Mouse (Mus musculus): Measurements from ENCODE around the gene Exosc8. TPM values are rescaled to one million over a fixed set of nuclear protein-coding genes. Genes with fewer than 3 reads are reported as not detected.

Exosc8 gene
- polyA plus RNA-seq, 1 experiment: 35.9 TPM

- H3ac ChIP-seq (ENCODE audit: control insufficient read depth, insufficient read length): no peak overlapping the region
- TF ChIP-seq MYOG (IDR thresholded peaks at IDR 0.05; ENCODE audit: control insufficient read depth in 1 of 3, insufficient read depth in 1 of 3, insufficient read length in 2 of 3, low read depth in 2 of 3) (no peak), POLR2A (IDR thresholded peaks at IDR 0.05; ENCODE audit: insufficient read length, low read depth) (no peak), REST (IDR thresholded peaks at IDR 0.05; ENCODE audit: insufficient read depth, insufficient read length) (no peak), TCF12 (IDR thresholded peaks at IDR 0.05; ENCODE audit: insufficient read depth, poor library complexity, severe bottlenecking) (no peak), TCF3 (IDR thresholded peaks at IDR 0.05; ENCODE audit: insufficient read length, low read depth) (no peak), CEBPB (IDR thresholded peaks at IDR 0.05; ENCODE audit: insufficient read depth, poor library complexity, severe bottlenecking) (no peak), USF1 (IDR thresholded peaks at IDR 0.05; ENCODE audit: low read depth) (no peak), E2F4 (IDR thresholded peaks at IDR 0.05; ENCODE audit: insufficient read depth) (no peak), MAX (IDR thresholded peaks at IDR 0.05; ENCODE audit: low read depth) (no peak), SRF (IDR thresholded peaks at IDR 0.05; ENCODE audit: control insufficient read depth, insufficient read length, low read depth) (no peak), MYOD1 (IDR thresholded peaks at IDR 0.05; ENCODE audit: control insufficient read depth in 1 of 3, insufficient read length in 2 of 3, low read depth in 2 of 3) (no peak), POLR2AphosphoS2 (IDR thresholded peaks at IDR 0.05; ENCODE audit: insufficient read length, low read depth) (no peak)
- peaks cover 20% of the 10 kb centered on the region for H3K79me2 ChIP-seq (ENCODE audit: control insufficient read depth, insufficient read depth)
- peaks cover 35% of the 10 kb centered on the region for H3K36me3 ChIP-seq (ENCODE audit: control insufficient read depth, insufficient read depth)
- no peak overlapping the region for H3K4me2 ChIP-seq (ENCODE audit: low read depth)
- H3K27me3 ChIP-seq (ENCODE audit: control insufficient read depth, insufficient read depth, insufficient read length): no peaks in the 10 kb centered on the region
- H3K4me3 ChIP-seq: no peak overlapping the region
These were observed 3.5 kb downstream of the Exosc8 start for GRCm38 (mm10) chr3:54731626-54732150.

GRCm38 (mm10) chr3:54728100-54728499 is 7.1 kb downstream of the Exosc8 start:
- Histone ChIP-seq H3K4me2 (ENCODE audit: low read depth) (no peak overlapping the region), H3K4me3 (no peak overlapping the region), H3K36me3 (ENCODE audit: control insufficient read depth, insufficient read depth) (peaks cover 46% of the 10 kb centered on the region), H3K79me2 (ENCODE audit: control insufficient read depth, insufficient read depth) (peaks cover 5% of the 10 kb centered on the region), H3ac (ENCODE audit: control insufficient read depth, insufficient read length) (no peak overlapping the region), H3K27me3 (ENCODE audit: control insufficient read depth, insufficient read depth, insufficient read length) (no peaks in the 10 kb centered on the region)
- TF ChIP-seq USF1 (IDR thresholded peaks at IDR 0.05; ENCODE audit: low read depth): no peak
- no peak for TF ChIP-seq REST (IDR thresholded peaks at IDR 0.05; ENCODE audit: insufficient read depth, insufficient read length)

- TF ChIP-seq TCF3 (IDR thresholded peaks at IDR 0.05; ENCODE audit: insufficient read length, low read depth): no peak
- no peak for TF ChIP-seq MAX (IDR thresholded peaks at IDR 0.05; ENCODE audit: low read depth)
- no peak for TF ChIP-seq MYOD1 (IDR thresholded peaks at IDR 0.05; ENCODE audit: control insufficient read depth in 1 of 3, insufficient read length in 2 of 3, low read depth in 2 of 3)
- TF ChIP-seq SRF (IDR thresholded peaks at IDR 0.05; ENCODE audit: control insufficient read depth, insufficient read length, low read depth): no peak
- no peak for TF ChIP-seq USF1 (IDR thresholded peaks at IDR 0.05; ENCODE audit: low read depth)
- no peak for TF ChIP-seq CEBPB (IDR thresholded peaks at IDR 0.05; ENCODE audit: insufficient read depth, poor library complexity, severe bottlenecking)
- no peak for TF ChIP-seq POLR2AphosphoS2 (IDR thresholded peaks at IDR 0.05; ENCODE audit: insufficient read length, low read depth)
- TF ChIP-seq TCF12 (IDR thresholded peaks at IDR 0.05; ENCODE audit: insufficient read depth, poor library complexity, severe bottlenecking): no peak
- no peak for TF ChIP-seq POLR2A (IDR thresholded peaks at IDR 0.05; ENCODE audit: insufficient read length, low read depth)
- TF ChIP-seq MYOG (IDR thresholded peaks at IDR 0.05; ENCODE audit: control insufficient read depth in 1 of 3, insufficient read depth in 1 of 3, insufficient read length in 2 of 3, low read depth in 2 of 3): no peak
- TF ChIP-seq E2F4 (IDR thresholded peaks at IDR 0.05; ENCODE audit: insufficient read depth): no peak
- TF ChIP-seq REST (IDR thresholded peaks at IDR 0.05; ENCODE audit: insufficient read depth, insufficient read length): no peak
- H3K4me2 ChIP-seq (ENCODE audit: low read depth): no peak overlapping the region
These were observed 7.6 kb downstream of the Exosc8 start for GRCm38 (mm10) chr3:54727588-54727987.

DNA sequence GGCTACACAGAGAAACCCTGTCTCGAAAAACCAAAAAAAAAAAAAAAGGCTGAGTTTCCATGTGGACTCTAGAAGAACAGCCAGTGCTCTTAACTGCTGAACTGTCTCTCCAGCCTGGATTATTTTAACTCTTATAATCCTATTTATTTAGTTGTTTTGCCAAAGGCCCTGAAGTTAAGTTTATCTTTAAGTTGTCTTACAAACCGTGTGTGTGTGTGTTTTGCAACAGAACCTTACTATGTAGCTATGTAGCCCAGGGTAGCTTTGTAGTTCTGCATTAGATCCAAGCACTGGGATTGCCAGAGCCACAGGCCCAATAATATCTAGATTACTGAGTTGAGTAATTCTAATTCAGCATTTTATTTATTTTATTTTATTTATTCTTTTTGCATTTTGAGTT is 9.8 kb downstream of the Exosc8 start:
- Histone ChIP-seq H3K27me3 (ENCODE audit: control insufficient read depth, insufficient read depth, insufficient read length) (no peaks in the 10 kb centered on the region), H3K79me2 (ENCODE audit: control insufficient read depth, insufficient read depth) (peaks cover 5% of the 10 kb centered on the region), H3ac (ENCODE audit: control insufficient read depth, insufficient read length) (no peak overlapping the region), H3K36me3 (ENCODE audit: control insufficient read depth, insufficient read depth) (peaks cover 47% of the 10 kb centered on the region), H3K4me2 (ENCODE audit: low read depth) (no peak overlapping the region), H3K4me3 (no peak overlapping the region)
- TF ChIP-seq POLR2A (IDR thresholded peaks at IDR 0.05; ENCODE audit: insufficient read length, low read depth) (no peak), TCF3 (IDR thresholded peaks at IDR 0.05; ENCODE audit: insufficient read length, low read depth) (no peak), SRF (IDR thresholded peaks at IDR 0.05; ENCODE audit: control insufficient read depth, insufficient read length, low read depth) (no peak), MYOG (IDR thresholded peaks at IDR 0.05; ENCODE audit: control insufficient read depth in 1 of 3, insufficient read depth in 1 of 3, insufficient read length in 2 of 3, low read depth in 2 of 3) (no peak), USF1 (IDR thresholded peaks at IDR 0.05; ENCODE audit: low read depth) (no peak), MYOD1 (IDR thresholded peaks at IDR 0.05; ENCODE audit: control insufficient read depth in 1 of 3, insufficient read length in 2 of 3, low read depth in 2 of 3) (no peak), E2F4 (IDR thresholded peaks at IDR 0.05; ENCODE audit: insufficient read depth) (no peak), REST (IDR thresholded peaks at IDR 0.05; ENCODE audit: insufficient read depth, insufficient read length) (no peak), CEBPB (IDR thresholded peaks at IDR 0.05; ENCODE audit: insufficient read depth, poor library complexity, severe bottlenecking) (no peak), TCF12 (IDR thresholded peaks at IDR 0.05; ENCODE audit: insufficient read depth, poor library complexity, severe bottlenecking) (no peak), POLR2AphosphoS2 (IDR thresholded peaks at IDR 0.05; ENCODE audit: insufficient read length, low read depth) (no peak), MAX (IDR thresholded peaks at IDR 0.05; ENCODE audit: low read depth) (no peak)

More at GRCm38 (mm10) chr3:54727588-54727987, 7.6 kb downstream of the Exosc8 start:
- Histone ChIP-seq H3K4me3 (no peak overlapping the region), H3ac (ENCODE audit: control insufficient read depth, insufficient read length) (no peak overlapping the region), H3K36me3 (ENCODE audit: control insufficient read depth, insufficient read depth) (peaks cover 49% of the 10 kb centered on the region), H3K79me2 (ENCODE audit: control insufficient read depth, insufficient read depth) (peaks cover 5% of the 10 kb centered on the region), H3K27me3 (ENCODE audit: control insufficient read depth, insufficient read depth, insufficient read length) (no peaks in the 10 kb centered on the region)
